Mouse (Mus musculus) right cerebral cortex, postnatal 36 days (tissue): ENCODE measurements around the gene Fut2.

Source experiments
- DNase-seq, 2 experiments: peaks; one replicate each; pipeline ENCODE4 v3.0.0; 2022; ENCODE audit warnings: low spot score in 2 of 2, mixed read lengths in 1 of 2

Fut2 gene

GRCm38 (mm10) chr7:45666161-45666560, at the start of gene Fut2:
Gene Fut2 (minus strand): TSS chr7:45666394.
- no peak for DNase-seq

- peak; percentile 98 for DNase-seq
Observed at GRCm38 (mm10) chr7:45715090-45715708, 49.0 kb upstream of the Fut2 start, which contains the start of gene Rpl18. Gene Rpl18 (plus strand): TSS chr7:45715457.

- no peak for DNase-seq
Observed at GRCm38 (mm10) chr7:45714630-45715089, 48.5 kb upstream of the Fut2 start.

GRCm38 (mm10) chr7:45713881-45714520, 47.8 kb upstream of the Fut2 start:
- no peak for DNase-seq

- DNase-seq, result no peak
Observed at GRCm38 (mm10) chr7:45713396-45713795, 47.2 kb upstream of the Fut2 start.

- DNase-seq, result no peak
Observed at GRCm38 (mm10) chr7:45712022-45712757, 46.0 kb upstream of the Fut2 start.

GRCm38 (mm10) chr7:45711316-45712021, 45.3 kb upstream of the Fut2 start:
- no peak for DNase-seq

- no peak for DNase-seq
Observed at GRCm38 (mm10) chr7:45710477-45711191, 44.4 kb upstream of the Fut2 start.

- DNase-seq, result no peak
Observed at GRCm38 (mm10) chr7:45709677-45710355, 43.6 kb upstream of the Fut2 start.

- DNase-seq, result no peak
Observed at GRCm38 (mm10) chr7:45709036-45709435, 42.8 kb upstream of the Fut2 start.

- no peak for DNase-seq
Observed at GRCm38 (mm10) chr7:45708221-45708761, 42.1 kb upstream of the Fut2 start.

- DNase-seq, result peak; percentile 91 to 92
Observed at GRCm38 (mm10) chr7:45707375-45707967, 41.3 kb upstream of the Fut2 start.

GRCm38 (mm10) chr7:45706721-45707241, 40.6 kb upstream of the Fut2 start:
- peak; percentile 77 to 80 for DNase-seq

GRCm38 (mm10) chr7:45705873-45706281, 39.7 kb upstream of the Fut2 start:
- peak; percentile 80 to 83 for DNase-seq

- DNase-seq, result no peak
Observed at GRCm38 (mm10) chr7:45705443-45705864, 39.3 kb upstream of the Fut2 start.

- DNase-seq, result peak; percentile 100
Observed at GRCm38 (mm10) chr7:45704730-45705442, 38.7 kb upstream of the Fut2 start, which contains the start of gene Dbp. Gene Dbp (plus strand): TSS chr7:45705088.

- DNase-seq, result peak; percentile 78 to 82
Observed at GRCm38 (mm10) chr7:45704046-45704559, 37.9 kb upstream of the Fut2 start.

- no peak for DNase-seq
Observed at GRCm38 (mm10) chr7:45703521-45704033, 37.4 kb upstream of the Fut2 start.
